Mouse (Mus musculus) liver, embryonic 14.5 days (tissue): ENCODE measurements around the gene Hmx3. TPM values are rescaled to one million over a fixed set of nuclear protein-coding genes. Genes with fewer than 3 reads are reported as not detected.

ENCODE experiments used
- ATAC-seq: fragments of 200-750 bp; cut with Nextera tagmentation; 2 replicates; pipeline ENCODE4 v1.8.0; 2017; ENCODE audit warnings: moderate number of reproducible peaks, mild to moderate bottlenecking, moderate library complexity; ENCODE audit not compliant: insufficient read depth
- DNase-seq, 3 experiments: peaks; one replicate each; pipeline ENCODE4 v3.0.0-alpha.2; 2012 to 2013; ENCODE audit warnings: low read depth in 3 of 3, low spot score in 3 of 3
- H3K27ac ChIP-seq: fragments of 300-500 bp; sonication (generic); 2 replicates; pipeline ENCODE4 v1.5.1; 2014; ENCODE audit warnings: moderate library complexity, mild to moderate bottlenecking, control low read depth, inconsistent platforms
- H3K27me3 ChIP-seq: fragments of 300-500 bp; sonication (generic); 2 replicates; pipeline ENCODE4 v1.6.1; 2014; ENCODE audit warnings: mild to moderate bottlenecking, low read length, moderate library complexity; ENCODE audit not compliant: control insufficient read depth, insufficient read depth
- H3K36me3 ChIP-seq: fragments of 300-500 bp; sonication (generic); replicated peaks from 2 replicates; pipeline ENCODE4 v1.6.1; 2014; ENCODE audit warnings: low read depth; ENCODE audit not compliant: control insufficient read depth, insufficient read depth
- H3K4me1 ChIP-seq, 2 experiments: fragments of 200-500 bp in 1 of 2; fragments of 300-500 bp in 1 of 2; sonication (generic) in 1 of 2; replicated peaks; 2 replicates each; pipeline ENCODE4 v1.6.1; 2012 to 2014; ENCODE audit warnings: antibody characterized with exemption in 1 of 2, inconsistent platforms in 1 of 2, low read length in 1 of 2; ENCODE audit not compliant: control insufficient read depth in 2 of 2, insufficient read depth in 2 of 2
- H3K4me2 ChIP-seq: fragments of 300-500 bp; sonication (generic); 2 replicates; pipeline ENCODE4 v1.6.1; 2014; ENCODE audit warnings: low read depth, mild to moderate bottlenecking, control low read depth, moderate library complexity
- H3K4me3 ChIP-seq, 2 experiments: fragments of 200-500 bp in 1 of 2; fragments of 300-500 bp in 1 of 2; sonication (generic) in 1 of 2; 2 replicates each; pipeline ENCODE4 v1.5.1; 2012 to 2014; ENCODE audit warnings: low read depth in 2 of 2, low read length in 2 of 2, mild to moderate bottlenecking in 2 of 2, control low read depth in 1 of 2, inconsistent platforms in 1 of 2, moderate library complexity in 1 of 2; ENCODE audit not compliant: insufficient read depth in 1 of 2
- H3K9ac ChIP-seq: fragments of 300-500 bp; sonication (generic); replicated peaks from 2 replicates; pipeline ENCODE4 v1.6.1; 2014; ENCODE audit warnings: mild to moderate bottlenecking, control low read depth, moderate library complexity
- H3K9me3 ChIP-seq: fragments of 300-500 bp; sonication (generic); 2 replicates; pipeline ENCODE4 v1.6.1; 2016; ENCODE audit warnings: low read length, mixed read lengths; ENCODE audit not compliant: control insufficient read depth
- CTCF ChIP-seq: IDR thresholded peaks from 2 replicates; pipeline ENCODE4 v1.5.1; 2016; ENCODE audit warnings: antibody characterized with exemption, low read depth, control low read depth
- EP300 ChIP-seq: IDR thresholded peaks from 2 replicates; pipeline ENCODE4 v1.6.1; 2016; ENCODE audit warnings: antibody characterized with exemption, low read depth
- WGBS: fragments of 180-500 bp; shearing (Covaris S2); extraction: QIAGEN DNeasy Blood & Tissue Kit; methylation state at CpG from one replicate; pipeline ENCODE4 v1.1.7; 2014; ENCODE audit not compliant: insufficient replicate concordance; 5-methylcytosine and 5-hydroxymethylcytosine counted together
- polyA plus RNA-seq, 2 experiments: library from polyadenylated mRNA; depleted of rRNA in 1 of 2; stranded (reverse) in 1 of 2; unstranded in 1 of 2; fragments of >200 nt; fragmentation: Nextera tagmentation in 1 of 2; extraction: Ambion mirVana in 1 of 2; gene quantifications; 2 replicates each; pipeline versions ENCODE4 v1.2.1 to v1.2.3; 2012 to 2014

Hmx3 gene
- polyA plus RNA-seq, 2 experiments: not detected

- no peak overlapping the region for H3K4me2 ChIP-seq
- no peak overlapping the region for H3K4me3 ChIP-seq
- H3K9ac ChIP-seq: no peak overlapping the region
- TF ChIP-seq CTCF: no peak
- TF ChIP-seq EP300: no peak
- no peaks in the 10 kb centered on the region for H3K9me3 ChIP-seq
- no peak for DNase-seq
- H3K27ac ChIP-seq: no peak overlapping the region
- peaks cover under 1 to 4% of the 10 kb centered on the region in 2 experiments; a peak in 1 of 4 replicates for H3K4me1 ChIP-seq
- H3K36me3 ChIP-seq: peaks cover 2% of the 10 kb centered on the region
- WGBS: 1% methylated on average over 37 of the region's 37 CpGs
- H3K27me3 ChIP-seq: peaks cover 79% of the 10 kb centered on the region
- no peak for ATAC-seq
These were observed 14.0 kb downstream of the Hmx3 start for GRCm38 (mm10) chr7:131556541-131557271.

- no peak for ATAC-seq
- Histone ChIP-seq H3K9ac (no peak overlapping the region), H3K36me3 (peaks cover 12% of the 10 kb centered on the region), H3K9me3 (no peaks in the 10 kb centered on the region), H3K4me2 (no peak overlapping the region), H3K4me1 (peaks cover 7 to 8% of the 10 kb centered on the region in 2 experiments; a peak in 3 of 4 replicates), H3K27me3 (peaks cover 68% of the 10 kb centered on the region), H3K27ac (no peak overlapping the region), H3K4me3 (no peak overlapping the region)
- no peak for DNase-seq
- 33% methylated on average over 2 of the region's 2 CpGs for WGBS
- TF ChIP-seq EP300 (no peak), CTCF (no peak)
These were observed 15.1 kb downstream of the Hmx3 start for GRCm38 (mm10) chr7:131557751-131558150.

GRCm38 (mm10) chr7:131559986-131560696 is 17.5 kb downstream of the Hmx3 start, which contains the start of gene Bub3:
Gene Bub3 (plus strand): TSS chr7:131560222.
- Histone ChIP-seq H3K9me3 (no peaks in the 10 kb centered on the region), H3K9ac (peak within 1 kb of the TSS; percentile 96), H3K36me3 (peaks cover 34% of the 10 kb centered on the region), H3K27ac (peak within 1 kb of the TSS; percentile 76), H3K27me3 (peaks cover 45% of the 10 kb centered on the region), H3K4me3 (peak within 1 kb of the TSS; percentile 94 to 97), H3K4me1 (peaks cover 7 to 8% of the 10 kb centered on the region in 2 experiments; a peak in 3 of 4 replicates), H3K4me2 (peak within 1 kb of the TSS; percentile 67)
- WGBS: 1% methylated on average over 46 of the region's 51 CpGs
- no peak for TF ChIP-seq EP300
- TF ChIP-seq CTCF: no peak
- peak; percentile 89 to 90 (median 90) for DNase-seq
- ATAC-seq: peak; percentile 92

GRCm38 (mm10) chr7:131560697-131561042 is 18.0 kb downstream of the Hmx3 start:
- H3K4me2 ChIP-seq: peak overlapping the region; percentile 67
- H3K4me3 ChIP-seq: peak overlapping the region; percentile 94 to 97
- peaks cover 39% of the 10 kb centered on the region for H3K36me3 ChIP-seq
- peaks cover 7 to 8% of the 10 kb centered on the region in 2 experiments; a peak in 3 of 4 replicates for H3K4me1 ChIP-seq
- no peak for TF ChIP-seq EP300
- no peak for TF ChIP-seq CTCF
- DNase-seq (no peak), ATAC-seq (peak; percentile 68)
- H3K27me3 ChIP-seq: peaks cover 39% of the 10 kb centered on the region
- H3K27ac ChIP-seq: peak overlapping the region; percentile 76
- peak overlapping the region; percentile 96 for H3K9ac ChIP-seq
- WGBS: under 1% methylated on average over 14 of the region's 14 CpGs
- H3K9me3 ChIP-seq: no peaks in the 10 kb centered on the region

- 73% methylated on average over 6 of the region's 6 CpGs for WGBS
- no peak for TF ChIP-seq CTCF
- no peak for TF ChIP-seq EP300
- H3K9me3 ChIP-seq: no peaks in the 10 kb centered on the region
- DNase-seq: no peak
- no peak overlapping the region for H3K4me2 ChIP-seq
- H3K27ac ChIP-seq: no peak overlapping the region
- no peak overlapping the region for H3K9ac ChIP-seq
- H3K36me3 ChIP-seq: peaks cover 30% of the 10 kb centered on the region
- H3K4me1 ChIP-seq: 0 out of 4 replicates have a peak, but pooled peaks cover 0 to 1% of the 10 kb centered on the region in 2 experiments
- no peak for ATAC-seq
- H3K4me3 ChIP-seq: no peak overlapping the region
- no peaks in the 10 kb centered on the region for H3K27me3 ChIP-seq
These were observed 32.6 kb downstream of the Hmx3 start for GRCm38 (mm10) chr7:131575246-131575645.
